8 mouse cellular contexts compared by ENCODE assay signal in the genomic region with DNA sequence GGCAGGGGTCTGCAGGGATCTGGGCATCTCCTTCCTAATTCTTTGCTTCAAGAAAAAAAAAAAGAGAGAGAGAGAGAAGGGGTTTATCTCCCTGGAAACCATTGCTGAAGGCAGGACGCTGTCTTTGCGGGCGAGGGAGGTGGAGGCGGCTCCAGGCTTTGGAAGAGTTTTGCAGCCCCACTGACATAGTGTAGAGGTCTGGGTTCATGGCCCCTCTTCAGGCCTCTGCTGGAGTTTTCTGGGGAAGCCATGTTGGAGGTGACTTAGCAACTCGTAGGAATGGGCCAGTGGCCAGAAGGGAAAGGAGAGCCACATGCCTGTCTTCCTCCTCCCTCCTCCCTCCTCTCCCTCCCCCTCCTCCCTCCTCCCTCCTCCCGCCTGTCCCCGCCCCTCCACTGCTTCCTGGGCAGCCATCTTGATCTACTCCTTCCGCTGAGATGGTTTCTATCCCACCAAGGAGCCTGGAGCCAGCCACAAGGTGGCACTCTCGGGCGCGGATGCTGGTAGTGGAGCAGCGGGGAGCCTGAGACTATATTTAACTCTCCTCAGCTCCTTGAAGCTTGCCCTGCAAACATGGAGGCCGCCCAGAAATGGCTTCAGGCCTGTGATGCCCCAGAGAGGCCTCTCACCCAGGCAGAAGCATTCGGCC. TPM values are rescaled to one million over a fixed set of nuclear protein-coding genes. Genes with fewer than 3 reads are reported as not detected.
DNase-seq lines count a peak whose midpoint lies in the region; ATAC-seq lines count a peak whose summit lies in the region.

No protein-coding gene starts in this region.

- DNase-seq in A20 (ENCODE audit: low read depth, low spot score) (peak; percentile 42), liver (peak; percentile 89)
- peak; percentile 90 for DNase-seq in brain, adult 2 months (ENCODE audit: low read depth, low spot score)
- DNase-seq in naive thymus-derived CD4-positive, alpha-beta T cell, adult 2 months (ENCODE audit: low read depth) = peak; percentile 88
- peak; percentile 54 for DNase-seq in splenic B cell, adult 2 months (ENCODE audit: low read depth, low spot score)

- no peaks in the 10 kb centered on the region for H3K27me3 ChIP-seq in heart, embryonic 12.5 days (replicated peaks)
- H3K27me3 ChIP-seq in kidney, embryonic 16.5 days (ENCODE audit: insufficient read depth, low read length) = no peaks in the 10 kb centered on the region
- H3K27me3 ChIP-seq in splenic B cell, adult 2 months (ENCODE audit: control insufficient read depth, insufficient read depth, low read length, poor library complexity, severe bottlenecking) = no peaks in the 10 kb centered on the region

- H3K27ac ChIP-seq in heart, embryonic 12.5 days (ENCODE audit: poor library complexity, severe bottlenecking) = peak overlapping the region; percentile 56
- peak overlapping the region; percentile 54; the same call in 1 of the 2 replicates for H3K27ac ChIP-seq in kidney, embryonic 16.5 days (ENCODE audit: low read length)

- ATAC-seq in erythroblast, adult 5-6 weeks (replicated peaks; ENCODE audit: low FRiP score, poor library complexity, severe bottlenecking) = peak; percentile 73
- ATAC-seq in heart, embryonic 12.5 days (ENCODE audit: insufficient number of reproducible peaks, low FRiP score) = peak; percentile 72; the same call in 1 of the 2 replicates
- ATAC-seq in kidney, embryonic 16.5 days (ENCODE audit: low FRiP score, low TSS enrichment) = peak; percentile 91

- H3K9me3 ChIP-seq in heart, embryonic 12.5 days (replicated peaks) = no peaks in the 10 kb centered on the region
- no peaks in the 10 kb centered on the region for H3K9me3 ChIP-seq in kidney, embryonic 16.5 days (ENCODE audit: low read length)

- 34% methylated on average over 12 of the region's 14 CpGs for WGBS in heart, embryonic 12.5 days
- WGBS in kidney, embryonic 16.5 days = 32% methylated on average over 12 of the region's 14 CpGs

- peaks cover 51% of the 10 kb centered on the region for H3K4me1 ChIP-seq in heart, embryonic 12.5 days (replicated peaks)
- H3K4me1 ChIP-seq in kidney, embryonic 16.5 days (ENCODE audit: insufficient read depth, low read length) = peaks cover 24% of the 10 kb centered on the region

- no peak overlapping the region for H3K4me3 ChIP-seq in heart, embryonic 12.5 days
- no peak overlapping the region for H3K4me3 ChIP-seq in kidney, embryonic 16.5 days (ENCODE audit: low read length)

- peak overlapping the region; percentile 21; the same call in 1 of the 2 replicates for H3K4me2 ChIP-seq in heart, embryonic 12.5 days
- H3K4me2 ChIP-seq in kidney, embryonic 16.5 days (replicated peaks; ENCODE audit: low read depth, low read length) = no peak overlapping the region

- H3K36me3 ChIP-seq in heart, embryonic 12.5 days = no peaks in the 10 kb centered on the region
- H3K36me3 ChIP-seq in kidney, embryonic 16.5 days (ENCODE audit: insufficient read depth, low read length) = no peaks in the 10 kb centered on the region
- H3K36me3 ChIP-seq in splenic B cell, adult 2 months (ENCODE audit: control insufficient read depth, insufficient read depth, low read length, poor library complexity, severe bottlenecking) = no peaks in the 10 kb centered on the region

- no peak overlapping the region for H3K9ac ChIP-seq in heart, embryonic 12.5 days
- H3K9ac ChIP-seq in kidney, embryonic 16.5 days (replicated peaks; ENCODE audit: low read length) = no peak overlapping the region; the same call in 1 of the 2 replicates

RNA-seq across cellular contexts. Expression of a gene that starts 47.5 kb away (rescaled TPM):
- not detected in 2 replicates for total RNA-seq in erythroblast, adult 5-6 weeks (2015; ENCODE audit: low replicate concordance)
- total RNA-seq in erythroblast, adult 5-6 weeks (2017; ENCODE audit: low replicate concordance) = not detected in 2 replicates
- 13.0 and 13.2 TPM in 2 replicates for polyA plus RNA-seq in heart, embryonic 12.5 days (2016; fragmentation: Nextera tagmentation; extraction: Ambion mirVana)
- polyA plus RNA-seq in kidney, embryonic 16.5 days (2015; fragmentation: Nextera tagmentation; extraction: Ambion mirVana) = 20.0 and 23.9 TPM in 2 replicates
